Mouse (Mus musculus): Measurements from ENCODE around the gene Mmp14.

Mmp14 gene

GRCm38 (mm10) chr14:54433941-54434531 lies 2.6 kb downstream of the Mmp14 start:
- no peak for DNase-seq (ENCODE audit: inconsistent ontology term)

- DNase-seq (ENCODE audit: inconsistent ontology term), result peak; percentile 60
Observed at GRCm38 (mm10) chr14:54435194-54435918, 3.9 kb downstream of the Mmp14 start.

GRCm38 (mm10) chr14:54439155-54439554 lies 7.7 kb downstream of the Mmp14 start:
- no peak for DNase-seq (ENCODE audit: inconsistent ontology term)

GRCm38 (mm10) chr14:54439610-54440009 lies 8.2 kb downstream of the Mmp14 start:
- DNase-seq (ENCODE audit: inconsistent ontology term), result no peak

- no peak for DNase-seq (ENCODE audit: inconsistent ontology term)
Observed at GRCm38 (mm10) chr14:54440538-54440937, 9.1 kb downstream of the Mmp14 start.

GRCm38 (mm10) chr14:54441365-54441764 lies 10.0 kb downstream of the Mmp14 start:
- DNase-seq (ENCODE audit: inconsistent ontology term), result no peak

- DNase-seq (ENCODE audit: inconsistent ontology term), result no peak
Observed at GRCm38 (mm10) chr14:54442548-54442947, 11.1 kb downstream of the Mmp14 start.

- no peak for DNase-seq (ENCODE audit: inconsistent ontology term)
Observed at GRCm38 (mm10) chr14:54443196-54443595, 11.8 kb downstream of the Mmp14 start.

GRCm38 (mm10) chr14:54443712-54444618 lies 12.6 kb downstream of the Mmp14 start:
- peak; percentile 62 for DNase-seq (ENCODE audit: inconsistent ontology term)

- DNase-seq (ENCODE audit: inconsistent ontology term), result peak; percentile 60
Observed at GRCm38 (mm10) chr14:54445476-54445875, 14.1 kb downstream of the Mmp14 start.

- no peak for DNase-seq (ENCODE audit: inconsistent ontology term)
Observed at GRCm38 (mm10) chr14:54453566-54453965, 22.2 kb downstream of the Mmp14 start.

- no peak for DNase-seq (ENCODE audit: inconsistent ontology term)
Observed at GRCm38 (mm10) chr14:54454669-54455528, 23.5 kb downstream of the Mmp14 start.

GRCm38 (mm10) chr14:54457907-54458569 lies 26.6 kb downstream of the Mmp14 start:
- no peak for DNase-seq (ENCODE audit: inconsistent ontology term)

GRCm38 (mm10) chr14:54462146-54462545 lies 30.7 kb downstream of the Mmp14 start:
- no peak for DNase-seq (ENCODE audit: inconsistent ontology term)

GRCm38 (mm10) chr14:54463108-54463958 lies 31.9 kb downstream of the Mmp14 start:
- no peak for DNase-seq (ENCODE audit: inconsistent ontology term)

GRCm38 (mm10) chr14:54463959-54464292 lies 32.5 kb downstream of the Mmp14 start, which contains the start of gene Lrp10:
Gene Lrp10 (plus strand): TSS chr14:54464137.
- peak; percentile 90 for DNase-seq (ENCODE audit: inconsistent ontology term)

GRCm38 (mm10) chr14:54464293-54465005 lies 33.0 kb downstream of the Mmp14 start:
- DNase-seq (ENCODE audit: inconsistent ontology term), result peak; percentile 69

GRCm38 (mm10) chr14:54471467-54471866 lies 40.1 kb downstream of the Mmp14 start:
- no peak for DNase-seq (ENCODE audit: inconsistent ontology term)

GRCm38 (mm10) chr14:54472671-54473070 lies 41.3 kb downstream of the Mmp14 start:
- DNase-seq (ENCODE audit: inconsistent ontology term), result no peak

Measured in Muller cell, postnatal 12 days (primary cell).